Mouse (Mus musculus) adrenal gland, postnatal 0 days (tissue): ENCODE results near the gene Trpv6. TPM values are rescaled to one million over a fixed set of nuclear protein-coding genes. Genes with fewer than 3 reads are reported as not detected.

Experiments used
- polyA plus RNA-seq: library from polyadenylated mRNA; unstranded; fragments of >200 nt; fragmentation: Nextera tagmentation; extraction: Ambion mirVana; gene quantifications from 2 replicates; pipeline ENCODE4 v1.2.1, GENCODE M21; 2015

Gene Trpv6
- polyA plus RNA-seq = 0.19 and 0.27 TPM in 2 replicates

GRCm38 (mm10) chr6:41636178-41636577 is at the start of gene Trpv6:
TSS of gene Trpv6 (minus strand) at chr6:41636405.

GRCm38 (mm10) chr6:41684131-41684530 is 47.9 kb upstream of the Trpv6 start, which contains the start of gene Llcfc1:
TSS of gene Llcfc1 (plus strand) at chr6:41684431.

GRCm38 (mm10) chr6:41680669-41681068 is 44.5 kb upstream of the Trpv6 start, which contains the start of gene Trpv5:
TSS of gene Trpv5 (minus strand) at chr6:41680769.

GRCm38 (mm10) chr6:41605061-41605793 is 31.0 kb downstream of the Trpv6 start, which contains the start of gene Ephb6:
TSS of gene Ephb6 (plus strand) at chr6:41605482.

Other genes starting within 250 kb of the Trpv6 start
- not detected in 2 replicates for gene Gm5771, start 244.0 kb downstream of the Trpv6 start, polyA plus RNA-seq
- gene Gm10334, start 190.3 kb downstream of the Trpv6 start, polyA plus RNA-seq = not detected in 2 replicates
- gene Prss1, start 177.5 kb downstream of the Trpv6 start, polyA plus RNA-seq = not detected in 2 replicates
- gene Prss2, start 114.6 kb downstream of the Trpv6 start, polyA plus RNA-seq = 0.22 TPM in 1 of 2 replicates, not detected in the other
- gene Ephb6, start 30.9 kb downstream of the Trpv6 start, polyA plus RNA-seq = 12.8 and 17.1 TPM in 2 replicates
- gene Trpv5, start 44.4 kb upstream of the Trpv6 start, polyA plus RNA-seq = 0.11 TPM in 1 of 2 replicates, not detected in the other
- not detected in 2 replicates for gene Llcfc1, start 48.0 kb upstream of the Trpv6 start, polyA plus RNA-seq
- 2.8 and 4.3 TPM in 2 replicates for gene Kel, start 67.9 kb upstream of the Trpv6 start, polyA plus RNA-seq
- gene Olfr459, start 138.8 kb upstream of the Trpv6 start, polyA plus RNA-seq = not detected in 2 replicates
- not detected in 2 replicates for gene Pip, start 211.1 kb upstream of the Trpv6 start, polyA plus RNA-seq
- not detected in 2 replicates for gene Sval2, start 216.6 kb upstream of the Trpv6 start, polyA plus RNA-seq